Mouse (Mus musculus) mouse trophoblast stem cell (cell line): ENCODE results near the gene Rnf186.

Experiments used
- in situ Hi-C, 2 experiments: fragments of 300-500 bp; cut with MseI, MboI; formaldehyde crosslinking; loops; 2 replicates in 1 of 2; 3 replicates in 1 of 2; pipeline ENCODE4 v1.15.1; 2025

Rnf186 gene

GRCm38 (mm10) chr4:139013281-139013680 lies 46.4 kb downstream of the Rnf186 start:
- in situ Hi-C loops: no loop called here

GRCm38 (mm10) chr4:139014793-139015192 lies 47.9 kb downstream of the Rnf186 start:
- in situ Hi-C loops: no loop called here
